Mouse (Mus musculus): ENCODE measurements around the gene Hivep2. TPM values are rescaled to one million over a fixed set of nuclear protein-coding genes. Genes with fewer than 3 reads are reported as not detected.
A peak's percentile ranks its signal among the peaks of the same experiment; 100 is the strongest.

Hivep2 gene
- 100 to 1,000 TPM; 250 to 277 TPM for total RNA-seq (2021)

DNA sequence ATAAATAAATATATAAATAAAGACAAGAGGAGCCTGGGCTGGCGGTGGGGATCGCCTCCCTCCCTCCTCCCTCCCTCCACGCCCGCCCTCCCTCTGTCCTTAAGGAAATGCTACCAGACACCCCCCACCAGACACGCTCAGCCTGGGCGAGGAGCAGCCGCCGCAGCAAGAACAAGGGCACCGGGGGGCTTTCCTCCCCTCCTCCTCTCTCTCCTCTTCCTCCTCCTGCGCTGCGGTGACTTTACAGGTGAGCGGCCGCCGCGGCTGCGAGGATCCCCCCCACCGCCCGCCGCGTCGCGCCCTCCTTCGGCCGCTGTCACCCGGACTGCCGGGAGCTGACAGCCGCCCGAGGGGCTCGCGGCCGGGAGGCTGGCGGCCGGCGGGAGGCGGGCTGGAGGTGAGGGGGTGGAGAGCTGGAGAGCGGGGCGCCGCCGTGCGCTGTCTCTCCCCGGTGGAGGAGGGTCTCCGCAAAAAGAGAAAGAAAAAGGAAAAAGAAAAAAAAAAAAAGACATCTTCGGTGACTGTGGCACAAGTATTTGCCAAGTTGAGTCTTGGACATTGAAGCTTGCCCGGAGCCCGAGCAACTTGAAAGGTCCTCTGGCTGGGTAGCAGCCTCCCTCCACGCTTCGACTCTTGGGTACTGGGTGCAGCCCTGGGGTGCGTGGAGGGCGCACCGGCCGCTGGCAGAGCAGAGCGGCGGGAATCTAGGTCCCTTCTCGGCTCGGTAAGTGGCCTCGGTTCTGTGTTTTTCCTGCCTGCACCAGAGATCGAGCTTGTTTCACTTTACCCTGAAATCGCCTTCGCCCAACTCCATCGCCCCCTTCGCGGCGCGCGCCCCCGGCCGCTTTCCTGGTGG lies at the start of gene Hivep2:
Hivep2 (plus strand) TSS at position 102 of the 856 bp plus-strand sequence.
- peak; percentile 45 to 61 for DNase-seq (ENCODE audit: low spot score in 2 of 2)
- intact Hi-C loops (cut with DNase I): loop anchor here (2.0 to 5.0 kb wide), 10 partner anchors 81 to 425 kb away; partner anchors contain the start of gene Aig1

DNA sequence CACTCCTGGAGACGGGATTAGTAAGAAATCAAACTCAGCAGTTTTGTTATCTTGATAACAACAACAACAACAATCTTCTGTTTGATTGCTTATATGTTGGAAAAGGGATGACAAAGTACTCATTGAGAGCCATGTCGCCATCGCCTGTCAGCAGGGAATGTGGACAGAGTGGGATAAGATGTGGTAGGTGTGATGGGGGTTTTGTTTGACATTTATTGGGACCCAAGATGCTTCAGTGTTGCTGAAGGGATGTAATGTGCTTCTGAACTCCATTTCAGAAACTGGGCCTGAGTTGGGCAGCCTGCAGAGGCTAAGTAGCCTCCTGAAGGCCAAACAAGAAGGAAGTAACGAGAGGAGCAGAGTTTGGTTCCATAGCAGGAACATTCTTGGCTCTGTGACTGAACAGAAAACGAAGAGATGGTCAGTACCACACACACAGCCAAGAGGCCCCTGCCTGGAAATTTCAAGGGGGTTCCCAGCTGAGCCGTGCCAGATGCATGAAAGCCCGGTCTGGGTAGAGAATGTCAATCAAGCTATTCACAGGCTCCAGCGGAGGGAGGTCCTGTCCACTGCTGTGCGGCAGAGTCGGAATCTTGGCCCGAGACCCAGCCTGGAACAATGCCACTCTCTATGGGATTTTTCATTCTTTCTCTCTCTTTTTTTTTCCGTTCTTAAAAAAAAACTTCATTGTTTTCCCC lies 49.1 kb upstream of the Hivep2 start:
- DNase-seq (ENCODE audit: low spot score in 2 of 2): peak; percentile 10 to 30
- intact Hi-C loops (cut with DNase I): no loop called here

DNA sequence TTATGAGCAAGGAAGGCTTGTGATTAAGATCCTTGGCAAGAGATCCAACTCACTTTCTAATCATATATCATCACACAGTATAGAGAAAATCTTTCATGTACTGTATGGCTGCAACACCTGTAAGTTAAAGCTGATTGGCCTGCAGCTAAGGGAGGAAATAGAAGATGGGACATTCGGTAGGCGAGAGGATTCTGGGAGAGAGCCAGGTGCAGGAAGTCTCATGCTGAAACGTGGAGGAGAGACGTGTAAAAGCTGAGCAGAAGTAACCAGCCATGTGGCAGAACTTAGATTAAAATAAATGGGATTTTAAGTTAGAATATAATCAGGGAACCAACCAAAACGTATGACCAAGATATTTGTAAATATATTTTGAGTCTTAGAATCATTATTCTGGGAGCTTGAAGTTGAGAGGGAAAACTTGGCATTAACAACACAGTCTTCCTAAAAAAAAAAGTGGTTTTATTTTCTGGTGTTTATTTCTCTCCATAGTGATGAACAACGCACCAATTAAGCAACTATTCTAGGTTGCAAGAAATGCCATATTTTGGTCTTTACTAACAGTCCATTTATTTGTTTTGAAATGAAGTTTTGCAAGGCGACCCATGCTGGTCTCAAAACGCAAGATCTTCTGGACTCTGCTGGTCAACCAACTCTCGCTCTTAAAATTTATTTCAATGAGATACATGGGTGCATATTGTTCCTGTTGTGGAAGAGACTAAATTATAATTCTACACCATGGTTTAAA lies 44.1 kb upstream of the Hivep2 start:
- intact Hi-C loops (cut with DNase I): no loop called here
- peak in 1 of 2 experiments; percentile 65 for DNase-seq (ENCODE audit: low spot score in 2 of 2)

DNA sequence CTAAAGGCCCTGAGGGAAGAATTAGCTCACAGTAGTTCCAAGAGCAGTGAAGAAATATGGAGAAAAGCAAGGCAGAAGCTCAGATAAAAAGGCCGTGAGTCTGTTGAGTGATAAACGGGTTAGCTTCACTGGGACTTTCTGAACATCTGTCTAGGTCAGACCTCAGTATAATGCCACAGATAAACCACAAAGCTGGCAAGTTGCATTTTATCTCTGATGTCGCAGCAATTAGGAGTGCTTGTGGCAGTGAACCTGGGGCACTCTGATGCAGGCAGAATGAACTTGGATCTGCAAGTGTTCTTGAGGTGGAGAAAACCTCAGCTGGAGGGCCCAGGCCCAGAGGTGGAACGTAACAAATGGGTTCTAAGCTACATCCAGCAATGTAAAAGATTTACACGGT lies 36.6 kb upstream of the Hivep2 start:
- intact Hi-C loops (cut with DNase I): no loop called here

GRCm38 (mm10) chr10:13932147-13932546 lies 33.7 kb upstream of the Hivep2 start:
- intact Hi-C loops (cut with DNase I): no loop called here
- DNase-seq (ENCODE audit: low spot score in 2 of 2): no peak

More for the DNA sequence above, 36.6 kb upstream of the Hivep2 start:
- no peak for DNase-seq (ENCODE audit: low spot score in 2 of 2)

DNA sequence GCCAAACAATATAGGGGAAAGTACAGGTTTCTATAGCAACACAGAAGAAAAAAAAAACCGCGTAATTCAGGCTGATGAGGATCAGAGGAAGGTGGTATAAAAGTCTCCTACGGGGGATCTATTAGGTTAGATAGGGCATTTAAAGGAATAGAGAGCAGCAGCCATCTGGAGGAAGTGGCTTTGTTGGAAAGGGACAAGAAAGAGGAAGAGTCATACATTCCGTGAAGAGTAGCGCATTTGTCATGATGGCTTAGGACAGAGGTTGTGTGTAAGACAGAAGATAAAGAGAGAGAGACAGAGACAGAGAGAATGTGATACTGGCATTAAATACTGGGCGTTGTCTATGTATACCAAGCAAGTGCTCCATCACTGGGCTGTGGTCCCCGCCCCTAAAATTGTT lies 32.6 kb upstream of the Hivep2 start:
- intact Hi-C loops (cut with DNase I): no loop called here
- DNase-seq (ENCODE audit: low spot score in 2 of 2): no peak

DNA sequence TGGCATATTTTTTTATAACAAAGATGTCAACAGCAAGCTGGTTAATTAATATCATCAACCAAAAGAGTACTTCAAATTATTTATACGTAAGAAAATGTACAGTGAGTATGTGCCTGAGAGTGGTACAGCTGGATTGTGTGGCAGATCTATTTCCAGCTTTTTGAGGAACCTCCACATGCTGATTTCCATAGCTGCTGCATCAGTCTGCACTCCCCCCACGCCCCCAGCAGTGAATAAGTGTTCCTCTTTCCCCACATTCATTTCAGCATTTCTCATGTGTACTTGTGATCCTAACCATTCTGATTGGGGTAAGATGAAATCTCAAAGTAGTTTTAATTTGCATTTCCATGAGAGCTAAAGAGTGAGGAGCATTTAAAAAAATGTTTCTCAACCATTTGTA lies 30.2 kb upstream of the Hivep2 start:
- intact Hi-C loops (cut with DNase I): no loop called here
- peak in 1 of 2 experiments; percentile 38 for DNase-seq (ENCODE audit: low spot score in 2 of 2)

DNA sequence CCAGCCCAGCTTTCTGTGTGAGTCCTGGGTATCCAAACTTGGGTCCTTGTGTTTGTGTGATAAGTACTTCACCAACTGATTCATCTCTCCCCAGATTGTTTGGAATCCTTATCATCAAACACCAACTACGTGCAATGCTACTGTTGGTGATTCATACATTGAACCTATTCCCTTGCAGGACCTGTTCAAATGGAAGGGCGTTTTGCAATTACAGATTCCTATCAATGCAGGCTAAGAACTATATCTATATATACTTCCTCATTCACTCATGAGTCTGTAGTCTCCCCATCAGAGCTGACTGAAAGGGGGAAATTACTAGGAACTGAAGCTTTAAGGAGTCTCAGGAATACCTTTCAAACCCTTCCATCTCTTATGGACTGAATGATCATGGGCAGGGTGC lies 24.5 kb upstream of the Hivep2 start:
- DNase-seq (ENCODE audit: low spot score in 2 of 2): no peak
- intact Hi-C loops (cut with DNase I): no loop called here

- intact Hi-C loops (cut with DNase I): no loop called here
- no peak for DNase-seq (ENCODE audit: low spot score in 2 of 2)
Observed at GRCm38 (mm10) chr10:13943706-13944105, 22.2 kb upstream of the Hivep2 start.

GRCm38 (mm10) chr10:13946498-13946897 lies 19.4 kb upstream of the Hivep2 start:
- no peak for DNase-seq (ENCODE audit: low spot score in 2 of 2)
- intact Hi-C loops (cut with DNase I): no loop called here

- no peak for DNase-seq (ENCODE audit: low spot score in 2 of 2)
- intact Hi-C loops (cut with DNase I): no loop called here
Observed at GRCm38 (mm10) chr10:13962965-13963364, 2.9 kb upstream of the Hivep2 start.

DNA sequence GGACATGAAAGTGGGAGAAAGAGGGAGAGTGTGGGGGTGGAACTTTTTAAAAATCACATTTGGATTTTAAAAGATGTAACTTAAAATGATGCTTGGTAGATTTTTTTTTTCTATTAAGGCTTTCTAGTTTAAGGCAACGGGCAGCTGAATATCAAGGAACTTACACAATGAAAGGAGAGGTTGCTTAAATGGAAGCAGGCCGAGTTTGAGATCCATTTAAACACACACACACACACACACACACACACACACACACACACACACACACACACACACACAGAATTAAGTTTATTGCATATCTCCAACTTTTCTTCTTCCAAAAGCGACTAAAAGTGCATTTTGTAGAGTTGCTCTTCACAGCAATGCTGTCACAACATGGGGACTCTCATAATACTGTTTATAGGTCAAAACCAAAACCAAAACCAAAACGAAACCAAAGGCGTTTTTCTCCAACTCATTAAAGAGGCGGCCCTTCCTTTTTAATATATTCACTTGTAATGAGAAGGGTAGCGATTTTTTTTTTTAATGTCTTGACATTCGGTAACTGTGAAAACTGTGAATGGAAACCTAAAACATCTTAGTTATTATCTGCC lies 1.9 kb upstream of the Hivep2 start:
- no peak for DNase-seq (ENCODE audit: low spot score in 2 of 2)
- intact Hi-C loops (cut with DNase I): loop anchor here (2.0 kb wide), 3 partner anchors 95 to 247 kb away; partner anchors contain the start of gene Aig1

DNA sequence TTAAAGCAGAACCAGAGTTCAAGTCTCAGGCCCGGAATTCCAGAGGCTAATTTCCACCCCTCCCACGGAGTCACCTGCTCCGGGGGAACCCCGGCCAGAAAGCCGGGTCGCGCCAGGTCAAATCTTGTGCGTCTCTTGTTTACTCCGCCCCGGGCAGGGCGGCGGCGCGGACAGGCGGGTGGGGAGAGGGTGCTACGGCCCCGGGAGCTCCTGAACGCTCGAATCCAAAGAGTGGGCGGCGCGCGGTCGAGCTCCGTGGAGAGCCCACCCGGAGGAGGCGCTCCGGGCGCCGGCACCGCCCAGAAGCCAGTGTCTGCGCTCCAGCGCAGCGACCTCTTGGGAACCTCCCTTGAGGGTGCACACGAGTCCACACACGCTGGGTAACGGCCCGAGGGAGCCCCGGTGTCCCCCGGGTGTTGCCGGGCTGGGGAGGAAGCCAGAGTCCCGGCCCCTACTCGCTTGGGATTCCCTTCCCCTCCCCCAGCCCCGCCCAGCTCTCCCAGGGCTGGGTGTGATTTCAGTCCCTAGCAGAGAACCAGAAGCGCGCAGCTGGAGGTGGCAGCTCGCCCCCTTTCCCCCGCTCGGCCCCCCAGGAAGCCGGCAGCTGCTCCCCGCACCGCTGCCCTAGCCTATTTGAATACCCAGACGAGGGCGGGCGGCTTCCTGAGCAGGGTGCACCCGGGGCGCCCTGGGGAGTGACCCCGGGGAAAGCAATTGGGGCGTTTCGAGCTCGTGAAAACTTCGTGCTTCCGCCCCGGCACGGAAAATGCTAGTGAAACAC lies 1.2 kb upstream of the Hivep2 start:
- intact Hi-C loops (cut with DNase I): loop anchor here (2.0 to 5.0 kb wide), 6 partner anchors 96 to 377 kb away; partner anchors contain the start of gene Aig1
- peak; percentile 76 to 78 for DNase-seq (ENCODE audit: low spot score in 2 of 2)

DNA sequence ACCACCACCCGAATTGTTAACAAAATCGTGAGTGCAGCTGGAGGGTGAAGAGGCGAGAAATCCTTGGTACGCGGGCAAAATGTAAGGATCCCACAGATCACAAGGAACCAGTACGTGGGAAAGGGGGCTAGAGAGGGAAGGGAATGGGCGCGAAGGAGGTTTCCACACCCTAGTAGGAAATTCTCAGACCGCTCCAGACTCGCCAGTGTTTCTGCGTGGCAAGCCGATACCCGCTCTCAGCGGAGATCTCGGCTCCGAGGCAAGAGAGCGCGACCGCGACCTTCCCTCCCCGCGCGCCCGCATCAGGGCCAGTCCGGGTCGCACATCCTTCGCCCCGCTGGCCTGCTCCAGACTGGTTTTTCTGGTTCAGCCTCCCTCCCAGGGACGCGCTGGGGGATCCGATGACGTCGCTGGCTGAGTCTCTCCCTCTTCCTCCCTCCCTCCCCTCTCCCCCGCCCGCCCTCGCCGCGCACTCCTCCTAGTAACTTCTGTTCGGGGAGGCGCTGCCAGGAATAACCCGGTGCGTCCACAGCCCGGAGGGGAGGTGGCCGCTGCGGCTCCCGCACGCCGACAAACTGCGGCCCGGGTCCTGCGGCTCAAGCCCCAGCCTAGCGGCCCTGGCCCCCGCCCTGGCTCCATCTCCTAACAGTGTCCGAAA lies 430 bp upstream of the Hivep2 start:
- peak; percentile 86 to 93 for DNase-seq (ENCODE audit: low spot score in 2 of 2)

GRCm38 (mm10) chr10:13966830-13967450 lies 1.1 kb downstream of the Hivep2 start:
- intact Hi-C loops (cut with DNase I): loop anchor here (2.0 to 5.0 kb wide), 7 partner anchors 80 to 424 kb away; no protein-coding TSS in a partner anchor
- peak; percentile 53 to 78 for DNase-seq (ENCODE audit: low spot score in 2 of 2)

More for the DNA sequence above, 430 bp upstream of the Hivep2 start:
- intact Hi-C loops (cut with DNase I): loop anchor here (2.0 to 5.0 kb wide), 6 partner anchors 97 to 378 kb away; partner anchors contain the start of gene Aig1

- peak; percentile 86 to 89 for DNase-seq (ENCODE audit: low spot score in 2 of 2)
- intact Hi-C loops (cut with DNase I): loop anchor here (2.0 to 5.0 kb wide), 7 partner anchors 79 to 423 kb away; no protein-coding TSS in a partner anchor
Observed at GRCm38 (mm10) chr10:13967451-13968233, 1.8 kb downstream of the Hivep2 start.

DNA sequence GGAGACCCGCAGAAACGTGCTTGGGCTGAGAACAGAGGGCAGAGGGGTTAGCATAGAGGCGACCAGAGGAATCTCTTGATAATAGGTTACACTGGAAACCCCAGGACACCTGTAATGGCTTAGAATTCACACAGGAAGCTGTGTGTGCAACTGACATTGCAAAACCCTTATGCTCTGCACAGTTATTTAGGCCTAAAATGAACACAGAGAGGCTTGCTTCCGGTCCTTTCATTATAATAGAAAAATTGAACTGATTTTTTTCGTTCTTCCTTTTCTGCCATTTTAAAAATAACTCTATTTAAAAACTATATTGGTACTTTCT lies 2.3 kb downstream of the Hivep2 start:
- DNase-seq (ENCODE audit: low spot score in 2 of 2): no peak
- intact Hi-C loops (cut with DNase I): loop anchor here (5.0 kb wide), 3 partner anchors 164 to 381 kb away; no protein-coding TSS in a partner anchor

Measured in left cerebral cortex, postnatal 25 days (tissue).